Mouse (Mus musculus): Measurements from ENCODE around the gene Gpx6. TPM values are rescaled to one million over a fixed set of nuclear protein-coding genes. Genes with fewer than 3 reads are reported as not detected.

Gpx6 gene
- total RNA-seq (2021), result not detected
- long read RNA-seq, experiment 1, result 0 reads
- long read RNA-seq, experiment 2, result 0 reads

DNA sequence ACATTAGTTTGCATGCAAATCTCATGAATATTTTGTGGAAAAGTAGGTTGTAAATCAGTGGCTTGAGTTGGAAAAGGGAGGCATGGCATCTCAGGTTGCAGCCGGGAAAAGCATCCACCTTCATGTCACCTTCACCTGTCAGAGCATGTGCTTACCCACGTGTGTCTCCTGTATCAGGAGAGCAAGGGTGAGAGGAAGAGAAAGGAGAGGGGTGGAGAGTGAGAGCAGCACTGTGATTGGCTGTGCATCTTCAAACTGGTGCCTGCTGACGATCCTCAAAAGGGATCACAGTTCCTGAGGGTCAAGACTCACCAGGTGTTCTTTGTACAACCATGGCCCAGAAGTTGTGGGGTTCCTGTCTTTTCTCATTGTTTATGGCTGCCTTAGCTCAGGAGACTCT lies at the start of gene Gpx6:
TSS of gene Gpx6 (plus strand) at position 200 of the 400 bp plus-strand sequence.
- no peak for DNase-seq (ENCODE audit: low spot score)

DNA sequence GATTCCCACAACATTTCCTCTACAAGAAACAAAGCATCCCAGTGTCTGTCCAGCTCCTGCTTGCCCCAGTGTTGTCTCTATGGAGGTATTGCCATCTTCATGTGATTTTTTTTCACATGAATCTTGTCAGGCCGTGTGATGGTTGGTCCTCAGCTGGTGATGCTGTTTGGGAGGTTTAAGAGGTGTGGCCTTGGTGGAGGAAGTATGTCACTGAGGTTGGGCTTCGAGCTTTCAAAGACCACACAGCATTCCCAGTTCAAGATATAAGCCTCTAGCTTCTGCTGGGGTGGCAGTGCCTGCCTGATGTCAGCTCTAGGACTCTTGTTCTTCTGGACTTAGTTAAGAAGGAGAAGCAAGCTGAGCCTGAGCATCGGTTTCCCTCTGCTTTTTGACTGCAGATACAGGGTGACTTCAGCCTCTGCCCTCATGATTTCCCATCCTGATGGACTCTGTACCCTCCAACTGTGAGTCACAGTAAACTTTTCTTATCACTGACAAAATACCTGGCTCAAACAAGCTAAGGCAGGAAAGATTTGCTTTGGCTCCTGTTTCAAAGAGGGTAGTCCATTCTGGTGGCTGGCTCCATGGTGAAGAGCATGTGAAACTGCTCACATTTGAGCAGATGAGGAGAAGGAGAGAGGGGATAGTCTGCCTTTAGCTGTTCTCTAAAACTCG lies 49.0 kb upstream of the Gpx6 start:
- no peak for DNase-seq (ENCODE audit: low spot score)

DNA sequence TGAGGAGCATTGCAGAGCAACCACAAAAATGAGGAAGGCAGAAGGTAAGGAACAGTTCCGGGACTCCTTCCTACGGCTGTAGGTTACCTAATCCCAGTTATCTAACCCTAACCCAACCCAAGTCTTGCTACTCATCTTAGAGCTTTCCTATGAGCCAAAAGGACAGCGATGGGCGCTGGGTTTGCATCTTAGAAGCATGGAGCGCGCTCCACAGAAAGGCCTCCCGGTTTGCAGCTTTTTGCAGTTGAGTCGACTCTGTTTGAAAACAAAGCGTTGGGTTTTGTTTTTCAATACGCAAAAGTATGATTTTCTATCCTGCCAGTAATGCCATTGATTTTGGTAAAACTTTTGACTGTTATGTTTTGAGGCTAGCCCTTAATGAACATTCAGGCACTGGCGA lies 48.0 kb upstream of the Gpx6 start:
- DNase-seq (ENCODE audit: low spot score), result no peak

DNA sequence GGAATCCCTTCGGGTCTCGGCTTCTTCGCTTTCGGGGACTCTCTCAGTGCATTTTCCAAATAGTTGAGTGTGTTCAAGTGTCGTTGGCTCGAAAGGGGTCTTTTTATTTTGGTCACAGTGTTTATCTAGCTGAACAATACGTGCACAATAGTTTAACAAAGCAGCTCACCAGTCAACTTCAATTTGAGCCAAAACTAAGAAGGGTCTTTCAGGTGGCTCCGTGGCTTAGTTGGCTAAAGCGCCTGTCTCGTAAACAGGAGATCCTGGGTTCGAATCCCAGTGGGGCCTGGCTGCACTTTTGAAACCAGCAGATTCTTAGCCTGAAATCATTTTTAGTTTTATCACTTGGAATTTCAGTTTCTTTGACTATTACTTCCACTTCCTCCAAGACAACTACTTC lies 47.6 kb upstream of the Gpx6 start:
- DNase-seq (ENCODE audit: low spot score), result no peak

DNA sequence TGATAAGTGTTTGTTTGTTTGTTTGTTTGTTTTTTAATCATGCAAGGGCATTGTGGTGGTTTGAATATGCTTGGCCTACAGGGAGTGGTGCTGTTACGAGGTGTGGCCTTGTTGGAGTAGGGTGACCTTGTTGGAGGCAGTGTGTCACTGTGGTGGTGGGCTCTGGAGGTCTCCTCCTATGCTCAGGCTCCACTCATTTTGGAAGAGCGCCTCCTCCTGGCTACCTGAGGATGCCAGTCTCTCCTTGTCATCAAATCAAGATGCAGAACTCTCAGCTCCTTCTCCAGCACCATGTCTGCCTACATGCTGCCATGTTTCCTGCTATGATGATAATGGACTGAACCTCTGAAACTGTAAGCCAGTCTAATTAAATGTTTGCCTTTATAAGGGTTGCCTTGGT lies 46.2 kb upstream of the Gpx6 start:
- no peak for DNase-seq (ENCODE audit: low spot score)

DNA sequence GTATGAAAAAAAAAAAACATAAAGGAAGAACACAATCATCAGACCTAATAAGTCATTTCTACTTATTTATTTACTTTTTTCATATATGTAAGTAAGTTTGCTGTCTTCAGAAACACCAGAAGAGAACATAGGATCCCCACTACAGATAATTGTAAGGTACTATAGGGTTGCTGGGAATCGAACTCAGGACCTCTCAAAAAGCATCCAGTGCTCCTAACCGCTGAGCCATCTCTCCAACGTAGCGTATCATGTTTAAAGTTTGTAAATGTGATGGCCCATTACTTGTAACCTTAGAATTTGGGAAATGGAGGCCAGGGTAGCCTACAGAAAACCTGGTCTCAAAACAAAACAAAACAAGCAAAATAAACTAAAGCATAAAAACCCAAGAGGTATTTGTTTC lies 44.4 kb upstream of the Gpx6 start:
- no peak for DNase-seq (ENCODE audit: low spot score)

DNA sequence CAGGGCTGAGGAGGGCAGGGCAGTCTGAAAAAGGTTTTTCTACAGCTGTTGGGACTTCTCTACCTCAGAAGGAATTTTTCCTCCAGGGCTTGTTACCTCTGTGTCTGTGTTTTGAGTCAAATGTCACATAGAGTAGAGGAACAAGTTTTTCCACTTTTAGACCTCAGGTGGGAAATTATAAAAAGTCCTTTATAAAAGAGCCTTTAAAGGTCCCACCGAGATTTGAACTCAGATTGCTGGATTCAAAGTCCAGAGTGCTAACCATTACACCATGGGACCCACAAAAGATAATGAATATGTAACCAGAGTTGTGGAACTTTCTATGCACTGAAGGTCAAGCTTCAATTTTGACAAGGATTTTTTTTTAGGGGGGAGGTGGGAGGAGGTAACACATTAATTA lies 43.7 kb upstream of the Gpx6 start:
- no peak for DNase-seq (ENCODE audit: low spot score)

DNA sequence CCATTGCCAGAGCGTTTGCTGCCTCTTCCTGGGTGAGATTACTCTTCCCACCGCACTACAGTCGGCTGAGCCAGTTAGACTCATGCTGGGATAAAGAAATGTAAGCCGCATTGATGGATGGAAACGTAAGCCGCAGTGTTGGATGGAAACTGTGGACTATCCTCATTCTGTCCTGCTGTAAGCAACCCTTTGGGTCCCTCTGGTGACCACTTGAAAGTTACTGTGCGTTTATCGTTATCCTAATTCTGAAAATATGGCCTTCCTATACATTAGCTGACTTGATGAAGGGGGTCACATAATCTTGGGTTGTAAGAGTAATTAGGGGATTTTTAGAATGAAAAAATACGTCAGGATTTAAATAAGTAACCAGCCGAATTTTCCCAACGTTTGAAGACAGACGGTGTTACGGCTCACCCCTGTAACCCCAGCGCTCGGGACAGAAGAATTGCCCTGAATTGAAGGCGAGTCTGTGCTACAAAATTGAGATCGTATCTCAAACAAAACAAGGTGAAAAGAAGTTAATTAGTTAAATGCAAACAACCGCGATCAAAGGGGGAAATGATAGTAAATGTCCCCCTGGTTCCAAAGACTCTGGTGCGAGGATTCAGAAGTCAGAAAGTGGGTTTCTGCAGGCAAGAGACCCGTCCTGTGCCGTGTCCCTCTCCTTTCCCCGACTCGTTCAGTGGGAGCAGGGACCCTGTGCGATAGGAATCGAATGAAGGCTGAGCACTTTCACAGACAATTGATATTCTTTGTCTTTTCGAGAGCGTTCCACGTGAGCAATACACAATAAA lies 36.7 kb upstream of the Gpx6 start:
- no peak for DNase-seq (ENCODE audit: low spot score)

DNA sequence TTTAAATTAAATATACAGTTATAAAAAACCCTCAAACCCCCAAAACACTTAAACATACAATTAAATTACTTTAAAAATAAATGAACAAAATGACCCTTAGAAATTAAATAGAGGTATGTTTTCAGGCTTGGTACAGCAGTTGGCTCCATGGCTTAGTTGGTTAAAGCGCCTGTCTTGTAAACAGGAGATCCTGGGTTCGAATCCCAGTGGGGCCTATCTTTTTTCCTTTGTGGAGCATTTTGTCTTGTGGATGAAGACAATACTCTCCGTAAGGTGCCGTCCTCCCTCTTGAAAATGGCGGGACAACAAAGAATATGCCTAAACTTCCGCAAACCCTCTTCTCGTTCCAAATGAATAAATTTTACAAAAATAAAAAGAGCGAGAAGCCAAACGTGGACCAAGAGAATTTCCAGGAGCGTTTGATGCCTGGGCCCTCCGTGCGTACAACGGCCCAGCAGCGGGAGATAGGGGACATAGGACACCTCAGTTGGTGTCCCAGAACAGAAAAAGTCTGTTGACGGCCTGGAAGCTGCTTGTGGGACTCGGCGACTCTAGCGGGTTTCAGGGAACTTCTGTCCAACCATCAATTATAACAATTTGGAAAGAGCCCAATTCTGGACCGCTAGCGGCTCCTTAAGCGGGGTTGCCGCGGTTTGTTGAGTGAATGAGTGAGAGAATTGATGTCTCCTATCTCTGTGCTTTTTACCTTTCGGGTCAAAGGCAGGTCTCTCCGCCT lies 35.9 kb upstream of the Gpx6 start:
- peak; percentile 42 for DNase-seq (ENCODE audit: low spot score)

DNA sequence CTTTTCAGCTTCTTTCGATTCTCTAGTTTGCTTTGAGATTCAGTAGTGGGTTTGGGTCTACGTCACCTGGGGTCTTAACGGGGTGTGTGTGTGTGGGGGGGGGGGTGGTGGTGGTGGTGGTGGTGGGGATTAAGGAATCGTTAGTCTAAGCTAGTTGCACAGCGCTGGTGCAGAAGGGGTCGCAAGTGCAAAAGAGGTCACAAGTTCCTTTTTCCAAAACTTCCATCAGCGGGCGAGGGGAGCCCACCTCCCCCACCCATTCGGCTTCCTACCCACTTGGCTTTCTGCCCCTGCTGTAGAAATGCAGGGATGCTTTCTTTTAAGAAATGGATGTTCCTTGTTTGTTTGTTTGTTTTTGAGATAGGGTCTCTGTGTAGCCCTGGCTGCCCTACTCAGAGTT lies 35.4 kb upstream of the Gpx6 start:
- DNase-seq (ENCODE audit: low spot score), result no peak

DNA sequence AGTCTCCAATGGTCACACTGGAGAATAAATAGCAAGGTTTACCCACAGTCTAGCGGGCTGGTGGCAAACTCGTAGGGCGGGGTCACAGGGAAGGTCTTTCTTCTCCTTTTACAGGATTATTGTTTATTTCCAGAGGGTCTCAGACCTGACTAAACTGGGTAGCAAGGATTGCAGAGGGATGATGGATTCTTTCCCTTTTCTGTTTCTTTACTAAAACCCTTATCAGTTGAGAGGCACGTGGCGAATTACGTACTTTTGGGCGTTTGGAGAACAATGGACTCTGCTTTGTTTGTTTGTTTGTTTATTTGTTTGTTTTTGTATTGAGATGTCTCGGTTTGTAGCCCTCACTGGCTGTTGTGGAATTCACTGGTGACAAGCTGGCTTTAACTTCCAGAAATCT lies 32.8 kb upstream of the Gpx6 start:
- DNase-seq (ENCODE audit: low spot score), result no peak

DNA sequence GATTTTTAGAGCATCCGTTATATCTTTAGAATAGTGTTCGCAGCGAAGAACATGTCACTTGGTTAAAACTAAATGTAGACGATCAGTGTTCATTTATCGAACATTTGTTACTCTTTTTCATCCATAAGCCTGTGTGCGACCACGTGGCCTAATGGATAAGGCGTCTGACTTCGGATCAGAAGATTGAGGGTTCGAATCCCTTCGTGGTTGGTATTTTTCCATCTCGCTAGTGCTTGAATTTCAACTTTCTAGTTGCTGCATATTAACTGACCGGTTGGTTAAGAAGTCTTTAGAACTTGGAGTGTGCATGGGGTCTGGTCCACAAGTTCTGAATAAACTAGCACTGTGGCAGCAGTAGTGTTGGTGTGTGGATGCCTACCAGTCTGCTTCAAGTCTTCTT lies 32.4 kb upstream of the Gpx6 start:
- peak; percentile 86 for DNase-seq (ENCODE audit: low spot score)

DNA sequence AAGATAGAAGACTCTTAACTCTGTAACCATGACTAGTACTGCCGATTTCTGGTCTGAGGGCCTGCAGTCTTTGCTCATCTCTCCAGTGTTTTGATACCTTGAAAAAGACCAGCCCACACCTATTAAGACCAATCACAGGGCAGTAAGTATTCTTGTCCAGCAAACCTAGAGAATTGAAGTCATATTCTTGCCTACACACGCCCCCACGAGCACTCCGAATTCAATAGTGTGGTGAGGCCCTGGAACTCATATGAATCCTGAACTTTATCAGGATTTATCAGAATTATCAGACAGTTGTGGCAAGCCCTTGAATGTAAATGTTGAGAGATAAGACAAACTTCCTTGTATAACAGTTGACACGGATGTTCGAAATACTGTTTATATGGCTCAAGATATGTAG lies 19.3 kb upstream of the Gpx6 start, which contains the start of gene Gpx5:
TSS of gene Gpx5 (minus strand) at position 101 of the 400 bp plus-strand sequence.
- DNase-seq (ENCODE audit: low spot score), result no peak

DNA sequence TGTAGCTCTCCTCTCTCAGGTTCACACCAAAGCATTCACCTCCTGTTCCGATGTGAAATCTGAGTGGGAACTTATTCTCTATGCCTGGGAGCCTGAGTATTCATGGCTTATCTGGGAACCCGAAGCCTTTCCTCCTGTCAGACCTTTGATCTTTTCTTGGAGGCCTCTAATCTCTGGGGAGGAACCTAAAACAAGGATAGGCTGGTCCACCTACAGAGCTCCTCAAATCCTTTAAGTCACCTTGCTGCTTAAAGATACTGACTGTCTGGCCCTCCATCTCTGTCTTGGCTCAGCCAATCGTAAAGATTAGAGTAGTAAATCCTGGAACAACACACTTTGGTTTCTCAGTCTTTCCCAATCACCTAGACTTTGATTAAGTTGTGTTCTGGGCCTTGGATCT lies 13.4 kb upstream of the Gpx6 start:
- DNase-seq (ENCODE audit: low spot score), result no peak

DNA sequence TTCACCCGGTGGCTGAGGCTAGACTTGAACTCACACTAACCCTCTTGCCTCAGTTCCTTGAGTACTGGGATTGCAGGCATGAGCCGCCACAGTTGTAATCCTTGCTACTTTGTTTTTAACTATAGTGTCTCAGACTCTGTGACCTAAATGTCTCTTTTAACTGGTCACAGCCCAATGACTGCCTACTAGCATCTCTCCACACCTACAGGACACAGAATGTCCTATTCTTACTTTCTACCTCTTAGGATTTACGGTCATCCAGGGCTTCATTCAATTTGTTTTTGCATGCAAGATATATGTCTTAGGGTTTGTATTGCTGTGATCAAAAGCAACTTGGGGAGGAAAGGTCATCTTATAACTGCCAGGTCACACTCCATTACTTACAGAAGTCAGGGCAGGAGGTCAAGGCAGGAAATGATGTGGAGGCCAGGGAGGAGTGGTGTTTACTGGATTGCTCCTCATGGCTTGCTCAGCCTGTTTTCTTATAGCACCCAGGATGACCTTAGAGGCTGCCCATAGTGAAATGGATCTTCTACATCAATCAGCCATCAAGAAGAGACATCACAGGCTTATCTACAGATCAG lies 7.3 kb upstream of the Gpx6 start:
- no peak for DNase-seq (ENCODE audit: low spot score)

DNA sequence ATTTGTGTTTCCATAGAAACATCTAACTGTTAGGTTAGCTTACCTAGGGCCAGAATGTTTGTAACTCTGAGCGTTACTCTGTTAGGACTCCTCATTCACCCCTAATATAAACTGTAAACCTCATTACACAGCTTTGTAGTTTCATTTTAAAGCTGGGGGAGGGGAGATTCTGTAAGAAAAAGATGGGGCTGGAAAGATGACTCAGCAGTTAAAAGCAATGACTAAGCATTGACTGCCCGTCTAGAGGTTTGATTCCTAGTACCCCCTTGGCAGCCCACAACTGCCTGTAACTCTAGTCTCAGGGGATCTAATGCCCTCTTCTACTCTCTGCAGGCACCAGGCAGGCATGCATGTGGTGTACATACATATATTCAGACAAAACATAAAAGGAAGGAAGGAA lies 2.1 kb upstream of the Gpx6 start:
- no peak for DNase-seq (ENCODE audit: low spot score)

DNA sequence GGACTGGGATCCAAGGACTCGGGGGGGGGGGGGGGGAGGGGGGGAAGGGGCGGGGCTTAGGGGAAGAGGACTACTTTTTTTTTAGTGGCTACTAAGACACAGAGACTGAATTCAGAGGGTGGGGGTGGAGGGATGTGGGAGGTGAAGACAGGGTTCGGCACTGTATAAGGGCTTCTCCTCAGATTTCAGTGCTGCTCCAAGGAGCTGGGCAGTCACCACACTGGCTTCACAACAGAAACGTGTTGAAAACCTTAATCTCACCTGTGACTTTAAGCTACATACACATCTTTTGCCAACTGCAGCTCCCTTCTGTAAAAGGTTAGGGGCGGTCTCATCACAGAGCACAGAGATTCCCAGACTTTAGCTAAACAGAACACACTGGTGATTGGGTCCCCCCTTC lies 929 bp downstream of the Gpx6 start:
- DNase-seq (ENCODE audit: low spot score), result no peak

DNA sequence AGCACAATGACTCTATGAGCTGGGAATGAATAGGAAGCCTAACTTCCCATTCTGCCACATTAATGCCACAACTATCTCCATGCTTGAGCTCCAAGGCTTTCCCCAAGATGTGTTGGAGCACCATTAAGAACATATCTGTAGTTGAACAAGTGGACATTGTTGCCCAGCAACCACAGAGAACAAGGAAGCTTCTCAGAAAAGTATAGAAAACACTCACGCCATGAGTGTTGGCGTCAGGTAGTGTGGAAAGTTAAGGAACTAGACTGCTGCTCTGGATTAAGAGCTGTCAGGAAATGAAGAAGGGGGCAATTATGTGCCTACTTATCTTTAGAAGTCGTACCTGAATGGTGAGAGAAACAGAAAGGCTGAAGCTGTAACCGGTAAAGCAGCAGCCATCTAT lies 2.0 kb downstream of the Gpx6 start:
- no peak for DNase-seq (ENCODE audit: low spot score)

DNA sequence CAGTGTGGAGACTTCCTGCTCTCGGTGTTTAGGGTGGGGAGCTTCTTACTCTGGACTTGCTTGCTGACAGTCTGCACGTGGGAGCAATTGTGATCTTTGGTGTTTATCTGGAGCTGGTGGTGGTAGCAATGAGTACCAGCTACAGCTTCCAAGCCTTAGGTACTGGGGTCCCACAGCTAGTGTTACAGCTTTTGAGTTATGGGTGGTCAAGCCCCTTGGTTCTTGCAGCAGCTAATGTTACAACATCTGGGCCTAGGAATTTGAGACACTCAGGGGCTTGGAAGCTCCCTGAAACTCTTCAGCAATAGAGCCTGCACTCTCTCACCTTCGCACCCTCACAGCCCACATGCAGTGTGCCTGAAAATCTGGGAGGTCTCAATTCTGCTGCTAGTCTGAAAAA lies 8.3 kb downstream of the Gpx6 start:
- no peak for DNase-seq (ENCODE audit: low spot score)

DNA sequence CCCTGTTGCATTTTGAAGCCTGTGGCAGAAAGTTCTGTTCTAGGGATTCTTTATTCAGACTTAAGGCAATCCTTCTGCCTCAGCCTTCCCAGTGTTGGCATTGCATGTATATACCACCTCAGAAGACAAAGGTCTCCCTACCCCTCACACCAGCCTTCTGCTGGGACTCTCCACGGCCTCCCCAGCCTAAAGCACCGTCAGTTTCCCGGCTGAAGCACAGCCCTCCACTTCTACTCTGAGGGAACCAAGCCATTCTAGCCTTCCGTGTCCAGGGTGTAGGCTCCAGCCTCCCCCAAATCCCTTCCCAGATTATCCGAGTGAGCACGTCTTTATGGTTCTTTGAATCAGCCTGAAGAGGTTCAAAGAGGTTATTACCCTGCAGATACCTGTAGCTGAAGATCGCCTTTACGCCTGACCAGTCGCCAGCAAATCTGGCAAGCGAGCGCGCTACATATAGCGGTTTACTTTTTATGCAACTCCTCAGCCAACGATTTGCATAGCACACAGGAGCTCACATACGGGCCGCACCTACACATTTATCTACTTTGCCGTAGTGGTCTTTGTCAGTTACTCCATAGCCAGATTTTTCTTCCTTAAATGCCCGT lies 10.1 kb downstream of the Gpx6 start:
- DNase-seq (ENCODE audit: low spot score), result no peak

DNA sequence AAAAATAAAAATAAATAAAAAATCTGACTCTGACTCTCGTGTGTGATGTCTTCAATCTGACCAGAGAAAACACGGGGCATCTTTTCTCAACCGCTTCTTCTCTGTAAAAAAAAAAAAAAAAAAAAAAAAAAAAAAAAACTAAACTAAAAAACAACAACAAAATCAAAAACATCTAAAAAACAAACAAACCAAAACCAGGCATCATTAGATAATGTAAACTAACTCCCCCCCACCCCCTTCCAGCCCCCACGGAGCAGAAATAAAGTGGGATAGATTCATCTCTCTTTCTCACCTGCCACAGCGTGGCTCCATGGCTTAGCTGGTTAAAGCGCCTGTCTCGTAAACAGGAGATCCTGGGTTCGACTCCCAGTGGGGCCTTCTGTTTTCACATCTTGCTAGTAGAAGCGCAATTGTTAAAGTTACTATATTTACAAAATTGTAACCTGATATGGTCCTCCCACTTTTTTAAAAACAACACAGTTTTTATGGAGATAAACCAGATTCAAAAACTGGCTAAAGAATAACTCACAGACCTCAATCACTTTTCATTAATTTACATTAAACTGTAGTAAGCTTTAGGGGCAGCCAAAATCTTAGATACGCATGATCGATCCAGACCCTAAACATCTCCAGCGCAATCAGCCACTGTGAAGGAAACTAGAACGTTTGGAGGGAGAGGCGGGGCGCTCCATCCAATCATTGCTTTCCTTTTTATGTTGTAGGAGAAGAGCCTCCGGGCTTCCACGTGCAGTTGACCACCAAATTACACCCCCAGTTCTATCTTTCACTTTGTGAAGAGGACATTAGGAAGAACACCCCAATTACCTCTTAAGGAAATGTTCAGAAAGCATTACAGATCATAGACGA lies 10.8 kb downstream of the Gpx6 start:
- DNase-seq (ENCODE audit: low spot score), result no peak
